Mouse (Mus musculus) gastrocnemius, postnatal 14 days (tissue): ENCODE data around the gene Akap6. TPM values are rescaled to one million over a fixed set of nuclear protein-coding genes. Genes with fewer than 3 reads are reported as not detected.

Experiments used
- DNase-seq: peaks from one replicate; pipeline ENCODE4 v3.0.0; 2021; ENCODE audit warnings: mixed read lengths
- intact Hi-C: fragments of 180-260 bp; cut with DNase I; formaldehyde crosslinking; loops from one replicate; pipeline ENCODE4 v1.15.1; 2025; ENCODE audit warnings: low total_unique reads
- total RNA-seq, 2 experiments: library from RNA; stranded (reverse); gene quantifications; 2 replicates each; pipeline ENCODE4 v1.2.3; 2021

Gene Akap6
- total RNA-seq, 2 experiments from 2014 or later = 40.3 to 48.2 TPM

- intact Hi-C loops = no loop called here
- DNase-seq = no peak
Measured at GRCm38 (mm10) chr12:53191435-53191834, 492.3 kb downstream of the Akap6 start.

- intact Hi-C loops = no loop called here
- no peak for DNase-seq
Measured at GRCm38 (mm10) chr12:53193664-53194063, 494.5 kb downstream of the Akap6 start.

Other genes with a start within 250 kb of the Akap6 start
- gene Arhgap5, start 195.4 kb upstream of the Akap6 start, total RNA-seq = 10 to 100 TPM; 29.6 to 30.0 TPM